Mouse (Mus musculus) neural tube, embryonic 11.5 days (tissue): ENCODE data around the gene Pkig. TPM values are rescaled to one million over a fixed set of nuclear protein-coding genes. Genes with fewer than 3 reads are reported as not detected.
"Not testable (repeated sequence)": the region's sequence is repeated elsewhere in the genome, so short reads cannot be mapped to it uniquely, and the experiment has no call there.

Experiments used
- ATAC-seq: fragments of 200-750 bp; cut with Nextera tagmentation; 2 replicates; pipeline ENCODE4 v1.8.0; 2017; ENCODE audit warnings: moderate number of reproducible peaks, mild to moderate bottlenecking, moderate TSS enrichment, moderate library complexity; ENCODE audit not compliant: insufficient read depth, low FRiP score, low TSS enrichment
- DNase-seq: peaks from one replicate; pipeline ENCODE4 v3.0.0-alpha.2; 2015; ENCODE audit warnings: low spot score
- H3K27ac ChIP-seq: fragments of 300-500 bp; sonication (generic); 2 replicates; pipeline ENCODE4 v1.5.1; 2014; ENCODE audit warnings: low read depth, mild to moderate bottlenecking, low read length
- H3K27me3 ChIP-seq: fragments of 300-500 bp; sonication (generic); 2 replicates; pipeline ENCODE4 v1.6.1; 2014; ENCODE audit warnings: mild to moderate bottlenecking, low read length, mixed read lengths; ENCODE audit not compliant: control insufficient read depth, insufficient read depth
- H3K36me3 ChIP-seq: fragments of 300-500 bp; sonication (generic); 2 replicates; pipeline ENCODE4 v1.6.1; 2014; ENCODE audit warnings: mild to moderate bottlenecking, low read length, moderate library complexity, mixed read lengths; ENCODE audit not compliant: control insufficient read depth, insufficient read depth
- H3K4me1 ChIP-seq: fragments of 300-500 bp; sonication (generic); 2 replicates; pipeline ENCODE4 v1.6.1; 2014; ENCODE audit warnings: low read length, mixed read lengths; ENCODE audit not compliant: control insufficient read depth, insufficient read depth
- H3K4me2 ChIP-seq: fragments of 300-500 bp; sonication (generic); 2 replicates; pipeline ENCODE4 v1.6.1; 2014; ENCODE audit warnings: low read depth, mild to moderate bottlenecking, moderate library complexity
- H3K4me3 ChIP-seq: fragments of 300-500 bp; sonication (generic); 2 replicates; pipeline ENCODE4 v1.5.1; 2014; ENCODE audit warnings: low read depth, low read length
- H3K9ac ChIP-seq: fragments of 300-500 bp; sonication (generic); 2 replicates; pipeline ENCODE4 v1.6.1; 2014; ENCODE audit warnings: mild to moderate bottlenecking, low read length
- H3K9me3 ChIP-seq: fragments of 300-500 bp; sonication (generic); 2 replicates; pipeline ENCODE4 v1.6.1; 2016; ENCODE audit warnings: low read length; ENCODE audit not compliant: control insufficient read depth
- WGBS: fragments of 180-500 bp; shearing (Covaris S2); extraction: QIAGEN DNeasy Blood & Tissue Kit; methylation state at CpG from one replicate; pipeline ENCODE4 v1.1.7; 2014; 5-methylcytosine and 5-hydroxymethylcytosine counted together
- polyA plus RNA-seq: library from polyadenylated mRNA; unstranded; fragments of >200 nt; fragmentation: Nextera tagmentation; extraction: Ambion mirVana; gene quantifications from 2 replicates; pipeline ENCODE4 v1.2.1, GENCODE M21; 2014

The Pkig gene
- polyA plus RNA-seq, 1 experiment from 2014 or later: 130 TPM

DNA sequence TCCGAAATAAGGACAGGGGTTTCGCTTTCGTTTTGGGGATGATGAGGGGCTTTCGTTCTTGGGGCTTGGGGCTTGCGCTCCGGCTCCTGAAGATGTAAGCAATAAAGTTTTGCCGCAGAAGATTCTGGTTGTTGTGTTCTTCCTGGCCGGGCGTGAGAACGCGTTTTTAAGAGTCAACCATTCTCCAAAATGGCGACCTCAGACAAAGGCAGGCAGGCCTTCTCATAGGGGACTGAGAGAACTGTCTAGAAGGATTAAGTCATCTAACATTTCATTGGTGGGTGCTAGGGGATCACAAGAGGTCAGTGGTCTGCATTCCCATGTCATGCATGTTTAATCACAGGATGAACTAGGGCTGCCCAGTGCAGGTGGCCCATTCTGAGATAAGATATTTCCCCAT lies 2.5 kb upstream of the Pkig start:
- ATAC-seq, H3K4me2 ChIP-seq, H3K4me1 ChIP-seq, H3K27me3 ChIP-seq, H3K36me3 ChIP-seq, H3K9ac ChIP-seq, H3K27ac ChIP-seq, H3K9me3 ChIP-seq, DNase-seq, H3K4me3 ChIP-seq: not testable (repeated sequence)
- WGBS: 98% methylated on average over 6 of the region's 12 CpGs

DNA sequence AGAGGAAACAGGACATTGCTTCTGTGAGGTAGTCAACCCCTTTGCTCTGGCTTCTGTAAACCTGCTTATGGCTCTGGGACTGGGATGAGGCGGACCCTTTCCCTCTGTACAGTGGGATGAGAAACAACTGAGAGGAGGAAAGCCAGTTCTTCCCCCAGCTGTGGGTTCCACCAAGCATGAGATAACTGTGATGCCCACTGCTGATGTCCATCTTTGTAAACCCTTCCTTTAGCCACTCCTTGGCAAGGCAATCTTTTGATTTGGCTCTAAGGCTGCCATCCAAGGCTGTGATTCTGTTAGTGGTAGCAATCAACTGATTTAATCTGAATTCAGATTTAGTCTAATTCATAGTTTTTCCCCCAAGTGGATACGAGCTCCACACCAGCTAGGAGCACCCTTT lies 700 bp upstream of the Pkig start:
- no peaks in the 10 kb centered on the region for H3K27me3 ChIP-seq
- H3K4me3 ChIP-seq: no peak overlapping the region
- WGBS: 76% methylated on average over 2 of the region's 2 CpGs
- no peaks in the 10 kb centered on the region for H3K9me3 ChIP-seq
- no peaks in the 10 kb centered on the region for H3K36me3 ChIP-seq
- no peak overlapping the region for H3K9ac ChIP-seq
- ATAC-seq (no peak), DNase-seq (no peak)
- no peak overlapping the region for H3K4me2 ChIP-seq
- H3K4me1 ChIP-seq: peaks cover 13% of the 10 kb centered on the region
- no peak overlapping the region for H3K27ac ChIP-seq

DNA sequence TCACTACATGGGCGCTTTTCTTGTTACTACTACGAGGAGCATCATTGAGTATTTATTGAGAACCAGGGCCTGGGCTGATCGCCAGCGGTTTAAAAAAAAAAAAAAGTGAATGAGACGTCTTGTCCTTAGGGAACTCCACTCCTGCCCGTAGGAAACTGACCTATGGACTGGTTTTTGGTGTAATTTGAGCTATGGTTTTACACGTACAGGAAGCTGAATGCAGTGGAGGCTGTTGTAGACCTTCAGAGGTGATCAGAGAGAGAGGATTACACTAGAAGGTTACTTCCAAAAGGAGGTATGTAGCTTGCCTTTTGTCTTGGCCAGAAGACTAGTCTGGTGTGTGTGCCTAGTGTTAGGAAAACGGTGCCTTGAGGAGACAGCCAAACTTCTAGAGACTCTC lies 755 bp downstream of the Pkig start:
- ATAC-seq: no peak
- peak overlapping the region; percentile 79 for H3K4me3 ChIP-seq
- no peaks in the 10 kb centered on the region for H3K27me3 ChIP-seq
- peak overlapping the region; percentile 63 for H3K4me2 ChIP-seq
- WGBS: 1% methylated on average over 8 of the region's 8 CpGs
- H3K36me3 ChIP-seq: no peaks in the 10 kb centered on the region
- H3K4me1 ChIP-seq: peaks cover 13% of the 10 kb centered on the region
- H3K27ac ChIP-seq: peak overlapping the region; percentile 14; the same call in 1 of the 2 replicates
- peak overlapping the region; percentile 89 for H3K9ac ChIP-seq
- DNase-seq: no peak
- no peaks in the 10 kb centered on the region for H3K9me3 ChIP-seq

DNA sequence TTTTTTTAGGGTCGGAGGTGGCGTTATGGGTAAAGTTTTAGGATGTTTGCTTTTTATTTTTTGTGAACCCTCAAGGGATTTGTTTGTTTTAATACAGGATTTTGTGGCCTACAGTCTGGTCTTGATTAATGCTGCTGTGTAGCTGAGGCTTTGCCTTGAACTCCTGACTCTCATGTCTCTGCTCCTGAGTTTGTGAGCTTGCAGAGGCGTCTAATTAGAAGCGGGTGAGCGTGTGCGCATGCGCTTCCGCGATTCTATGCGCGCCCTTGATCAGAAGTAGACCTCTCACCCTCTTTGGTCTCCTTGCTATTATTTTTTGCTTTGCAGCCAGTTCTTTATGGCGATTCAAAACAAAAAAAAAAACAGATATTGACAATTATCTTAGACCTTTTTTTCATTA lies 1.2 kb downstream of the Pkig start:
- peak overlapping the region; percentile 89 for H3K9ac ChIP-seq
- H3K27me3 ChIP-seq: no peaks in the 10 kb centered on the region
- DNase-seq (no peak), ATAC-seq (no peak)
- H3K27ac ChIP-seq: no peak overlapping the region
- WGBS: 88% methylated on average over 12 of the region's 12 CpGs
- H3K4me3 ChIP-seq: peak overlapping the region; percentile 79
- H3K36me3 ChIP-seq: no peaks in the 10 kb centered on the region
- H3K4me2 ChIP-seq: peak overlapping the region; percentile 63
- H3K9me3 ChIP-seq: no peaks in the 10 kb centered on the region
- peaks cover 13% of the 10 kb centered on the region for H3K4me1 ChIP-seq

DNA sequence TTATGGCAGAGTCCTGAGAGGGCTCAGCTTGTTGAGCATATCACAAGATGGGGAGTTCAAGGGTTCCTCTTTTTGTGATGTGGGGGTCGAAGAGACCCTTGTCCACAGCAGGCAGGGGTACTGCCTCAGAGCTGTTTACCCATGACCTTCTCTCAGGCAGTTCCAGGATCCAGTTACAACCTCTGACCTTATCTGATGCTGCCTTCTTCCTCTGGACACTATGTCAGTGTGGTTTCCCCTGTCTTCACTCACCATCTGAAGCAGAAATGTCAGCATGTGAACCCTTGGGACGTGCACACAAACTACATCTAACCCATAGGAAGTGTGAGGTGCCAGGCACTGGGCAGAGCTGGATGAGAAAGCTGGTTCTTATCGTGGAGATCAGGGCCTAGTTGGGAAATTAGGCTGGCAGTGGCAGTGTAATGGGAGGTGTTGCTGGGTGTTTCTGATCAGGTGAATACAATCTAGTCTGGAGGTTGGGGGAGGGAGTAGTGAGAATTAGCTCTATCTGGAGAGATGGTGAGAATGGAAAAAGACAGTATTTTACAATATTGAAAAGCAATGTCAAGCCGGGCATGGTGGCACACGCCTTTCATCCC lies 2.0 kb downstream of the Pkig start:
- DNase-seq: no peak

DNA sequence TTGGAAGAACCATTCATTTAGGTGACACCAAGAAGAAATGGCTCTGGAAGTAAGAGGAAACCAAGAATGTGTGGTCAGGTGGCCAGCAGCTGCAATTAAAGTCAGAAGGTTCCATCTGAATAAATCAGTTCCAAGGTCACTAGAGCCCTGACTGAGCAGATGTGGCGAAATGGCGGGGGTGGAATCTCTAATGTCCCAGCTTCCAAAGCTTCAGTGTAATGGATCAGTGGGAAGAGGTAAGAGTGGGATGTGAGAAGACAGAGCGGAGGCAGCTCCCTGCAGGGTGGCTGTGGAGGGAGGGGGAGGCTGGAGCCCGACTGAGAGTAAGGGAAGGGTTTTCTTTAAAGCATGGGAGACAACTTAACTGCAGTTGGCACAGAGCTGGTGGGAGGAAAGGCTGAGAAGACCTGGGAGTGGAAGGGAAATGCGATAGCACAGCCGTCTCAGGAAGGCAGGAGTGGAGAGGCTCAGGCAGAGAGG lies 3.2 kb downstream of the Pkig start:
- no peak overlapping the region for H3K4me2 ChIP-seq
- no peaks in the 10 kb centered on the region for H3K27me3 ChIP-seq
- DNase-seq (no peak), ATAC-seq (no peak)
- H3K9me3 ChIP-seq: no peaks in the 10 kb centered on the region
- H3K4me3 ChIP-seq: no peak overlapping the region
- no peak overlapping the region; the same call in 1 of the 2 replicates for H3K9ac ChIP-seq
- no peaks in the 10 kb centered on the region for H3K36me3 ChIP-seq
- WGBS: 53% methylated on average over 6 of the region's 6 CpGs
- H3K4me1 ChIP-seq: peaks cover 13% of the 10 kb centered on the region
- H3K27ac ChIP-seq: no peak overlapping the region

More for the DNA sequence above, 2.0 kb downstream of the Pkig start:
- Histone ChIP-seq H3K27me3 (no peaks in the 10 kb centered on the region), H3K36me3 (no peaks in the 10 kb centered on the region), H3K27ac (no peak overlapping the region), H3K4me2 (no peak overlapping the region), H3K9ac (no peak overlapping the region), H3K4me3 (no peak overlapping the region), H3K4me1 (peaks cover 13% of the 10 kb centered on the region), H3K9me3 (no peaks in the 10 kb centered on the region)
- no peak for ATAC-seq
- 85% methylated on average over 5 of the region's 5 CpGs for WGBS

DNA sequence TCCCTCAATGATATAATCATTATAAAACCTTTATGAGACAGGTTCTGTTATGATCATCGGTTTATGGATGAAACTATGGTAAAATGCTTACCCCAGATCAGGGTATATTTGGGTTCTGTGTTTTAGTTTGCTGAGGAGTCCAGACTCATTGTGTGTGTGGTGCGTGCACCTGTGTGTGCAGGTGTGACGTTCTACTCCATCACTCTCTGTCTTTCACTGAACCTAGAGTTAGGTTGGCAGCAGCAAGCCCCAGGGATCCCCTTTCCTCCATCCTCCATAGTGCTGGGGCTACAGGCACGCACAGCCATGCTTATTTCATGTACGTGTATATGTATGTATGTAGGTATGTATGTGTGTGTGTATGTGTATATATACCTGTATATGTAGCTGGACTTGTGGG lies 3.9 kb downstream of the Pkig start:
- H3K9me3 ChIP-seq: no peaks in the 10 kb centered on the region
- H3K27me3 ChIP-seq: no peaks in the 10 kb centered on the region
- H3K4me3 ChIP-seq: no peak overlapping the region
- no peak overlapping the region for H3K9ac ChIP-seq
- H3K4me2 ChIP-seq: no peak overlapping the region
- H3K27ac ChIP-seq: no peak overlapping the region
- no peak for ATAC-seq
- WGBS: 97% methylated on average over 5 of the region's 5 CpGs
- DNase-seq: no peak
- peaks cover 13% of the 10 kb centered on the region for H3K4me1 ChIP-seq
- H3K36me3 ChIP-seq: no peaks in the 10 kb centered on the region

DNA sequence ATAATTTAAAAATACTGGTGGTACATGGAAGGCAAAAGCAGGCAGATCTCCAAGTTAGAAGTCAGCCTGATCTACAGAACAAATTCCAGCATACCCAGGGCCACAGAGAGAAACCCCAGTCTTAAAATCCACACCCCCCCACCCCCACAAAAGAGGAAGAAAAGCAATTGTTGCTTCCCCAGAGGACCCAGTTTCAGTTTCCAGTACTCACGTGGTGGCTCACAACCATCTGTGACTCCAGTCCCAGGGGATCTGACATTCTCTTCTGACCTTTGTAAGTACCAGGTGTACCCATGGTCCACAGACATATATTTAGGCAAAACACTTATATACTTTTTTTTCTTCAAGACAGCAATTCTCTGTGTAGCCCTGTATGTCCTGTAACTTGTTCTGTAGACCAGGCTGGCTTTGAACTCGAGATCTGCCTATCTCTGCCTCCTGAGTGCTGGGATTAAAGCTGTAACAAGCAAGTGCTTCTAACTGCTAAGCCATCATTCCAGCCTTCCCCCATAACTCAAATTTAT lies 4.6 kb downstream of the Pkig start:
- no peak overlapping the region for H3K4me3 ChIP-seq
- DNase-seq (no peak), ATAC-seq (no peak)
- no peaks in the 10 kb centered on the region for H3K9me3 ChIP-seq
- H3K36me3 ChIP-seq: no peaks in the 10 kb centered on the region
- H3K27me3 ChIP-seq: no peaks in the 10 kb centered on the region
- H3K4me1 ChIP-seq: peaks cover 13% of the 10 kb centered on the region
- no peak overlapping the region for H3K4me2 ChIP-seq
- WGBS: 54% methylated on average over 2 of the region's 2 CpGs
- H3K27ac ChIP-seq: no peak overlapping the region
- no peak overlapping the region for H3K9ac ChIP-seq

DNA sequence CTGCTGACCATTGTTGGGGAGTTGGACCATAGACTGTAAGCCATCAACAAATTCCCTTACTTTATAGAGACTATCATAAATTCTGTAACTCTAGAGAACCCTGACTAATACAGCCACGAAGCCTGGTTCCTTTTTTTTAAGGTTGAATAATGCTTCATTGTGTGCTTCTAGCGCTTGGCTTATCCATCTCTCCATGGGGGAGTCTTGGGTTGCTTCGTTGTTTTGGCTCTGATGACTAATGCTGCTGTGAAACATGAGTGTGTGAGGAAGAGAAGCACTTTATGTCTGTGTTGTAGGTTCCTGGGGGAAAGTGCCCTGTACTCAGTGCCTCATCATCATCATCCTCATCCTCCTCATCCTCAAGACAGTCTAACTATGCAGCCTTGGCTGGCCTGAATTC lies 5.7 kb downstream of the Pkig start:
- no peak for DNase-seq
- H3K36me3 ChIP-seq: no peaks in the 10 kb centered on the region
- H3K4me1 ChIP-seq: peaks cover 12% of the 10 kb centered on the region
- no peak overlapping the region for H3K27ac ChIP-seq
- no peak for ATAC-seq
- no peak overlapping the region for H3K9ac ChIP-seq
- no peaks in the 10 kb centered on the region for H3K27me3 ChIP-seq
- 54% methylated on average over 3 of the region's 3 CpGs for WGBS
- H3K4me2 ChIP-seq: no peak overlapping the region
- no peaks in the 10 kb centered on the region for H3K9me3 ChIP-seq
- H3K4me3 ChIP-seq: no peak overlapping the region
